Mouse (Mus musculus) hindbrain, embryonic 14.5 days (tissue): Measurements from ENCODE around the gene Kcnh4. TPM values are rescaled to one million over a fixed set of nuclear protein-coding genes. Genes with fewer than 3 reads are reported as not detected.

Experiments
- ATAC-seq: fragments of 200-750 bp; cut with Nextera tagmentation; 2 replicates; pipeline ENCODE4 v1.8.0; 2017; ENCODE audit warnings: moderate number of reproducible peaks, mild to moderate bottlenecking, moderate TSS enrichment, moderate library complexity; ENCODE audit not compliant: low FRiP score
- DNase-seq: peaks from one replicate; pipeline ENCODE4 v3.0.0-alpha.2; 2015; ENCODE audit warnings: low spot score
- H3K27ac ChIP-seq: fragments of 300-500 bp; sonication (generic); 2 replicates; pipeline ENCODE4 v1.5.1; 2014; ENCODE audit warnings: mild to moderate bottlenecking, moderate library complexity
- H3K27me3 ChIP-seq: fragments of 300-500 bp; sonication (generic); 2 replicates; pipeline ENCODE4 v1.6.1; 2014; ENCODE audit warnings: mild to moderate bottlenecking, low read length, mixed read lengths; ENCODE audit not compliant: control insufficient read depth, insufficient read depth
- H3K36me3 ChIP-seq: fragments of 300-500 bp; sonication (generic); replicated peaks from 2 replicates; pipeline ENCODE4 v1.6.1; 2014; ENCODE audit not compliant: control insufficient read depth, insufficient read depth
- H3K4me1 ChIP-seq: fragments of 300-500 bp; sonication (generic); replicated peaks from 2 replicates; pipeline ENCODE4 v1.6.1; 2014; ENCODE audit warnings: antibody characterized with exemption, low read length, mixed read lengths; ENCODE audit not compliant: control insufficient read depth, insufficient read depth
- H3K4me2 ChIP-seq: fragments of 300-500 bp; sonication (generic); replicated peaks from 2 replicates; pipeline ENCODE4 v1.6.1; 2014; ENCODE audit warnings: mild to moderate bottlenecking, moderate library complexity
- H3K4me3 ChIP-seq: fragments of 300-500 bp; sonication (generic); replicated peaks from 2 replicates; pipeline ENCODE4 v1.5.1; 2014; ENCODE audit warnings: mild to moderate bottlenecking, low read length
- H3K9ac ChIP-seq: fragments of 300-500 bp; sonication (generic); 2 replicates; pipeline ENCODE4 v1.6.1; 2014
- H3K9me3 ChIP-seq: fragments of 300-500 bp; sonication (generic); 2 replicates; pipeline ENCODE4 v1.6.1; 2016; ENCODE audit warnings: low read length; ENCODE audit not compliant: control insufficient read depth
- WGBS: fragments of 180-500 bp; shearing (Covaris S2); extraction: QIAGEN DNeasy Blood & Tissue Kit; methylation state at CpG from one replicate; pipeline ENCODE4 v1.1.7; 2014; 5-methylcytosine and 5-hydroxymethylcytosine counted together
- polyA plus RNA-seq: library from polyadenylated mRNA; unstranded; fragments of >200 nt; fragmentation: Nextera tagmentation; extraction: Ambion mirVana; gene quantifications from 2 replicates; pipeline ENCODE4 v1.2.1, GENCODE M21; 2014

Kcnh4 gene
- polyA plus RNA-seq, 1 experiment from 2014 or later: 7.6 TPM

DNA sequence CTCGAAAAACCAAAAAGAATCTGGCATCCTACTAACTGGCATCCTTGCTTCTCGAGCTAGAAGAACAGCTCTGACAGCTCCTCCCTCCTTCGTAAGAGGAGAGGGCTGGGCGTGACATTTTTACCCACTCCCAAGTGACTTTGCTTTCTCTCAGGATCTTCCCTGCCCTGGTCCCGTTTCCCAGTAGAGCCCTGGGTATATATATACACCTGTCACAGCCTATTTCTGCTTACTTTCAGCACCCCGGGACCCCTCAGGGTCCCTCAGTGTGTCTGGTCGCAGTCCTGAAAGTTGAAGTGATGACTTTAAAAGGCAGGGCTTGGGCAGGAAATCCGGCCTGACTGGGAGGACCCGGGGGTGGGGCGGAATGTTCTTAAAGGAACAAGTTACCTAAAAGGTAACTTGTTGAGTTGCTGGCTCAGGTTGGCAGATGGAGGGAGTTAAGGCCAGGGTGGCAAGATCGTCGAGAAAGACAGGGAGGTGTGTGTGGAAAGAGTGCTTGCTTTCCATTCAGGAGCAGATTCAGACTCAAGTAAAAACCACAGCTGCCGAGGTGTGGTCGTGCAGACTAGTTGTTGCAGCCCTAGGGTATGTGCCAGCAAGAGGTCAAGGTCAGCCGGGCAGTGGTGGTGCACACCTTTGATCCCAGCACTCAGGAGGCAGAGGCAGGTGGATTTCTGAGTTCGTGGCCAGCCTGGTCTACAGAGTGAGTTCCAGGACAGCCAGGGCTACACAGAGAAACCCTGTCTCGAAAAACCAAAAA, 11.1 kb upstream of the Kcnh4 start, which contains the start of gene Ghdc:
Gene Ghdc (minus strand): TSS at position 312 of the 763 bp plus-strand sequence.
- Histone ChIP-seq H3K27me3 (no peaks in the 10 kb centered on the region), H3K9ac (peak within 1 kb of the TSS; percentile 26; the same call in 1 of the 2 replicates), H3K9me3 (no peaks in the 10 kb centered on the region), H3K36me3 (no peaks in the 10 kb centered on the region), H3K27ac (no peak within 1 kb of the TSS), H3K4me1 (no peaks in the 10 kb centered on the region), H3K4me2 (peak within 1 kb of the TSS; percentile 46), H3K4me3 (peak within 1 kb of the TSS; percentile 39)
- WGBS: 22% methylated on average over 17 of the region's 17 CpGs
- ATAC-seq (peak; percentile 55; the same call in 1 of the 2 replicates), DNase-seq (peak; percentile 64)

DNA sequence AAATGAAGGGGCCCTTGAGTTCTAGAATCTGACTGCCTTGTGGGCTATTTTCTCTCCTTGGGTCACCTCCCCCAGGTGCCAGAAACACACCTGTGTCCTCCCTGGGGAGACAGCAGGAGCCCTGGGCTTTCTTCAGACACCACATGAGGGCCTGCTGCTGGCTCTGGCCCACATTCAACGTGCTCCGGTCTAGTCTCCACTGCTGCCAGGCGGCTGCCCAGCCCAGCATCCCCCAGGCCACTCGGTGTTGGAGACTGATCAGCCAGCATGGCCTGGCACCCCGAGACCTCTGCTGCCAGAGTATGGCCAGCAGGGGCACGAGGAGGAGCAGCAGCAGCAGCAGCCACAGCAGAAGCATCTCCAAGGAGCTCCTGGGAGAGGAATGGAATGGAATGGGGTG, 10.2 kb upstream of the Kcnh4 start:
- no peak for ATAC-seq
- WGBS: 68% methylated on average over 6 of the region's 6 CpGs
- no peaks in the 10 kb centered on the region for H3K36me3 ChIP-seq
- no peak overlapping the region for H3K27ac ChIP-seq
- H3K27me3 ChIP-seq: no peaks in the 10 kb centered on the region
- no peak for DNase-seq
- H3K9me3 ChIP-seq: no peaks in the 10 kb centered on the region
- 0 out of 2 replicates have a peak overlapping the region, but pooled peaks have one; percentile 26 for H3K9ac ChIP-seq
- H3K4me2 ChIP-seq: peak overlapping the region; percentile 46
- no peaks in the 10 kb centered on the region for H3K4me1 ChIP-seq
- H3K4me3 ChIP-seq: peak overlapping the region; percentile 39

DNA sequence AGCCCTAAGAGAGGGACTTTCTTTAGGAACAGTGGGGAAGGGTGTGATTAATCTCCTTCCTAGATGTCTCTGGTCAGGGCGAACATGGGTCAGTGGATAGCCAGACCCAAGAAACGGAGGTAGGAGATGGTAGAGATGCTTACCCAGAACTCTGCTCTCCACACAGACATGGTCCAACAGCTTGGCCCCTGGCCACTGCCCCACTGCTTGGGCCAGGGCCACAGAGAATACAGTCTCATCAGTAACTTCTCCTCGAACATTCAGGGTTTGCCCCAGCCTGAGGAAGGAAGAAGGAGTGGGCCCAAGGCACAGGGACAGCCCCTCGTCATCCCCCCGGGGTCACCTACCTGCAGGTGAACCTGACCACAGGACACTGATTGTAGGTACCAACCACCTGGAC, 8.1 kb upstream of the Kcnh4 start:
- Histone ChIP-seq H3K9ac (no peak overlapping the region), H3K4me2 (no peak overlapping the region), H3K4me3 (no peak overlapping the region), H3K36me3 (no peaks in the 10 kb centered on the region), H3K27ac (no peak overlapping the region), H3K9me3 (no peaks in the 10 kb centered on the region), H3K4me1 (no peaks in the 10 kb centered on the region), H3K27me3 (no peaks in the 10 kb centered on the region)
- DNase-seq (no peak), ATAC-seq (no peak)
- WGBS: 91% methylated on average over 5 of the region's 5 CpGs

DNA sequence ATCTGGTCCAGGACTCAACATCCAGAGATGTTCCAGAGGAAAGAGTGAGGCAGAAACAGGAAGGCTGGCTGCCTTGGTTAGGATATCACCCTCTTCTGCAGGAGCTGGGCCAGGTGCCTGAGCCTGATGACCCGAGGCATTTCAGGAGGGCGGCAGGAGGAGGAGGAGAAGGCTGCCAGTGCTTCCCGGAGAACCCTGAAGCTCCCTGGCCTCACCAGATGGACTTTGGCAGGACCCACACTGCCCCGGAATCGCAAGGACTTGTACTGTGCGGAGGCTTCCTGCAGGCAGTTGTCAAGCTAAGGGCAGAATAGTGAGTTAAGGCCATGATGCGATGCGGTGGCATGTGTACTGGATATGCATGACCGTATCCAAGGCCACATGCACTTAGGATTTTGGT, 7.0 kb upstream of the Kcnh4 start:
- no peak for ATAC-seq
- 82% methylated on average over 9 of the region's 9 CpGs for WGBS
- Histone ChIP-seq H3K4me3 (no peak overlapping the region), H3K27me3 (no peaks in the 10 kb centered on the region), H3K4me1 (no peaks in the 10 kb centered on the region), H3K4me2 (no peak overlapping the region), H3K9me3 (no peaks in the 10 kb centered on the region), H3K9ac (no peak overlapping the region), H3K27ac (no peak overlapping the region), H3K36me3 (no peaks in the 10 kb centered on the region)
- no peak for DNase-seq

DNA sequence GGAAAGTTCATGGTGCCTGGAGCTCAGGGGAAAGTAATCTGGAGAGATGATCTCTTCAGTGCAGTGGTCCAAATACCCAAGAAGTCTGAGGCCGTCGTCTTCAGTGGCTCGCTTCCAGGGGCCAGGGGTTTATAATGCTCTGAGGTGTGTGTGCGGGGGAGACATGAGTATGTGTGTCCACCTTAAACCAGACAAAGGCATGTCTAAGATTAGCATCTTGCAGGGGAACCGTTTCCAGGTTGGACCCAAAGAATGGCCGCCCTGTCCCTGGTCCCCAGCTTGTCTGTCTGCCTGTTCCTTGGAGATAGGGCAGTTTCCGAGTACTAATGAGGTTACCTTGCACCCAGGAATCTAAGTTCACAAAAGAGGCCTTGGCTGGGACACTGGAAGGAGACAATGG, 3.1 kb upstream of the Kcnh4 start, which contains the start of gene Hcrt:
Gene Hcrt (minus strand): TSS at position 101 of the 400 bp plus-strand sequence.
- peak within 1 kb of the TSS; percentile 9; the same call in 1 of the 2 replicates for H3K27ac ChIP-seq
- WGBS: 90% methylated on average over 7 of the region's 7 CpGs
- ATAC-seq: no peak

DNA sequence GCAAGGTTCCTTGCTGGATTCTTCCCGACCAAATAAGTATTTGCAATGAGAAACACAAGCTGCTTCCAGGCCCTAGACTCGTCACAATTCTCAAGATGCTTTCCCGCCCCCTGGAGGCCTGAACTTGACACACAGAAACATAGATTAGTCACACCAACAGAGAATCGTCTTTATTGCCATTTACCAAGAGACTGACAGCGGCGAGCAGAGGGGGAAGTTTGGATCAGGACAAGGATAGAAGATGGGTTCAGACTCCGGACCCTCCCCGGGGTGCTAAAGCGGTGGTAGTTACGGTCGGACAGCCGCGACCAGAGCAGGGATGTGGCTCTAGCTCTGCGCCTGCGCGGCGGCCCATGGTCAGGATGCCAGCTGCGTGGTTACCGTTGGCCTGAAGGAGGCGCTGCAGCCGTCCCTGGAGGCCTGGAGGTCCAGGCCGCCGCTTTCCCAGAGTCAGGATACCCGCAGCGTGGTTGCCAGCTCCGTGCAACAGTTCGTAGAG, 1.9 kb upstream of the Kcnh4 start:
- Histone ChIP-seq H3K9ac (peak overlapping the region; percentile 51), H3K4me1 (0 out of 2 replicates have a peak, but pooled peaks cover 6% of the 10 kb centered on the region), H3K4me2 (peak overlapping the region; percentile 65), H3K4me3 (peak overlapping the region; percentile 31), H3K27me3 (no peaks in the 10 kb centered on the region), H3K9me3 (no peaks in the 10 kb centered on the region), H3K27ac (peak overlapping the region; percentile 46; the same call in 1 of the 2 replicates), H3K36me3 (peaks cover 1% of the 10 kb centered on the region; the same call in 1 of the 2 replicates)
- peak; percentile 88 for DNase-seq
- peak; percentile 53; the same call in 1 of the 2 replicates for ATAC-seq
- under 1% methylated on average over 27 of the region's 27 CpGs for WGBS

More for the DNA sequence above, 3.1 kb upstream of the Kcnh4 start, which contains the start of gene Hcrt:
- Histone ChIP-seq H3K4me3 (peak within 1 kb of the TSS; percentile 31), H3K4me2 (peak within 1 kb of the TSS; percentile 65), H3K4me1 (0 out of 2 replicates have a peak, but pooled peaks cover 6% of the 10 kb centered on the region), H3K36me3 (no peaks in the 10 kb centered on the region), H3K9me3 (no peaks in the 10 kb centered on the region), H3K9ac (peak within 1 kb of the TSS; percentile 51), H3K27me3 (no peaks in the 10 kb centered on the region)
- no peak for DNase-seq

DNA sequence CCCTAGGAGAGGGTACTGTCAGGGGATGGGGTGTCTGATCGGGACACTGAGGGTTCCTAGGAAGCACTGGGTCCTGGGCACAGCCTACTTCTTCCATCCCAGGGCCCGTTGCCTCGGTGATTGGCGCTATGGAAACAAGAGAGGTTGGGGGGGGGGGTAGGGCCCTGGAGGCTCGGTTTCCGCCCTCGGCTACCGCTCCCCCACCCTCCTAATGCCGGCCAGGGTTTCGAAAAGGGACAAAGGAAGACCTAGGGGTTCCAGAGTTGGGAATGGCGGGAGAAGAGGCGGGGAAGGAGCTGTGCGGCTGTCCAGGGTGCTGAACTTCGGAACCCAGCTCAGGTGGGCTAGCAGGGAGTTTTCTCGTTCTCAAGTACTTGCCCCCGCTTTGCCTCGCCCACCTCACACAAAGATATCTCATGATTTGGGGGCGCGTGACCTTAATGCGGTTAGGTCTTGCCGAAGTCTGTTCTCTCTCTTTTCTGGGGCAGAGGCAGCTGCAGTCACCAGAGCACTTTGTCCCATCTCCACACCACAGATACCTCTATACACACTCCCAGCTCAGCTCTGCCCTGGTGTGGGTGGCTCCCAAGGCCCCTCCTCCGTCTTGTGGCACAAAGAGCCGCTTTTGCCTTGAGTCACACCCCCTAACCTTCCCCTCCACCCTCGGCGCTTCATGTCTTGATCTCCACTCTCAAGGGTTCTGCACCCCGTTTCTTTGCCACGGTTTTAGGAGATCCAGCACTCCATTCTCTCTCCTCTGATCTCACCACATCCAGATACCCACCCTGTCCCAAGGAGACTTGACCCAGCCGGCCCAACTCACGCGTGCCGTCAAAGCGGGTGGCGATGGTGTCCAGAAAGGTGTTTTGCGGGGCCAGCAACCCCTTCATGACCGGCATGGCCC, 783 bp downstream of the Kcnh4 start:
- Histone ChIP-seq H3K9me3 (no peaks in the 10 kb centered on the region), H3K27me3 (no peaks in the 10 kb centered on the region), H3K9ac (peak overlapping the region; percentile 70), H3K4me1 (0 out of 2 replicates have a peak, but pooled peaks cover 6% of the 10 kb centered on the region), H3K4me3 (peak overlapping the region; percentile 53), H3K27ac (peak overlapping the region; percentile 58), H3K4me2 (peak overlapping the region; percentile 64), H3K36me3 (peaks cover 23% of the 10 kb centered on the region; the same call in 1 of the 2 replicates)
- WGBS: under 1% methylated on average over 35 of the region's 35 CpGs
- DNase-seq (peak; percentile 62), ATAC-seq (peak; percentile 29; the same call in 1 of the 2 replicates)

DNA sequence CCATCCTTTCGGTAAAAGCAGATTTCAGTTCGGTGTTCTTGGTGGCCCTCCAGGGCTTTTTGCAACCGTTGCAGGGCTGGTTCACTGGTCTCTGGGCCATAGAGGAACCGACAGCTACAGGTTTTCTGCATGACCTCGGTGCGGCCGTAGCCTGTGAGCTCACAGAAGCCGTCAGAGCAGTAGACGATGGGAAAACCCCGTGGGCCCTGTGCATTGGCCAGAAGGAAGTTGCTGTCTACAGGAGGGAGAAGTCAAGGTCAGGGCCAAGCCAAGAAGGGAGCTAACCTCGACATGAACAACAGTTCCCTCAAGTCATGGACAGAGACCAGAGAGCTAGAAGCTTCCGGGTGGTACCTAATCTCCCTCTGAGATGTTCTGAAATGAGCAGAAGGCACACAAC, 2.2 kb downstream of the Kcnh4 start:
- Histone ChIP-seq H3K27me3 (no peaks in the 10 kb centered on the region), H3K9ac (no peak overlapping the region), H3K27ac (no peak overlapping the region), H3K4me3 (no peak overlapping the region), H3K4me1 (0 out of 2 replicates have a peak, but pooled peaks cover 6% of the 10 kb centered on the region), H3K36me3 (peaks cover 26% of the 10 kb centered on the region; the same call in 1 of the 2 replicates), H3K9me3 (no peaks in the 10 kb centered on the region), H3K4me2 (no peak overlapping the region)
- DNase-seq (no peak), ATAC-seq (no peak)
- WGBS: 91% methylated on average over 12 of the region's 12 CpGs
